Mouse (Mus musculus) MEL (cell line): ENCODE data around the gene Pik3ca.

Source experiments
- CTCF ChIP-seq, 3 experiments: IDR thresholded peaks in 2 of 3; conservative IDR thresholded peaks in 1 of 3; 2 replicates each; pipeline ENCODE4 v1.5.1; 2011 to 2012; ENCODE audit warnings: low read length in 3 of 3, low read depth in 2 of 3, mild to moderate bottlenecking in 2 of 3, improper control_type of control experiment in 1 of 3, inconsistent platforms in 1 of 3, mixed read lengths in 1 of 3, moderate library complexity in 1 of 3; ENCODE audit not compliant: control insufficient read depth in 1 of 3, insufficient read depth in 1 of 3, poor library complexity in 1 of 3, severe bottlenecking in 1 of 3
- POLR2A ChIP-seq, 2 experiments: IDR thresholded peaks; 2 replicates each; pipeline ENCODE4 v1.6.1; 2011 to 2012; ENCODE audit warnings: low read length in 2 of 2, mild to moderate bottlenecking in 2 of 2, control low read depth in 1 of 2, improper control_type of control experiment in 1 of 2, low read depth in 1 of 2, moderate library complexity in 1 of 2; ENCODE audit not compliant: control insufficient read depth in 1 of 2, insufficient read depth in 1 of 2, poor library complexity in 1 of 2
- POLR2AphosphoS2 ChIP-seq: IDR thresholded peaks from 2 replicates; pipeline ENCODE4 v1.6.1; 2011; ENCODE audit warnings: low read length, improper control_type of control experiment
- USF1 ChIP-seq: IDR thresholded peaks from 2 replicates; pipeline ENCODE4 v1.6.1; 2014; ENCODE audit warnings: low read depth, mild to moderate bottlenecking, inconsistent platforms, low read length, improper control_type of control experiment, moderate library complexity

DNA sequence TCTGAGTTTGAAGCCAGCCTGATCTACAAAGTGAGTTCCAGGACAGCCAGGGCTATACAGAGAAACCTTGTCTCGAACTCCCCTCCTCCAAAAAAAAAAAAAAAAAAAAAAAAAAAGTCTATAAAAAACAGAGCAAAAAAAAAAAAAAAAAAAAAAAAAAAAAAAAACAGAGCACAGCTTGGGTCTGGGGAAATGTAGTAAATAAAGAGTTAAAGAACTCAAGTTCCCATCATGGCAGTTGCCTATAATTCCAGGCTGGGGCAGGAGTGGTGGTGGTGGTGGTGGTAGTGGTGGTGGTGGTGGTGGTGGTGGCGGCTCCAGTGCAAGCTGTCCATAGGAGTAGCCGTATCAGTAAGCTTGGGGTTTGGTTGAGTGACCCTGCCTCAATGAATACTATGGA lies 85.6 kb downstream of the Pik3ca start:
- TF ChIP-seq POLR2AphosphoS2 (no peak), POLR2A (IDR thresholded peaks at IDR 0.05; ENCODE audit: control insufficient read depth in 1 of 2, insufficient read depth in 1 of 2, low read depth in 1 of 2, low read length in 2 of 2, poor library complexity in 1 of 2) (no peak), CTCF (IDR thresholded peaks at IDR 0.05 in 2 of 3, conservative IDR thresholded peaks at IDR 0.05 in 1 of 3; ENCODE audit: control insufficient read depth in 1 of 3, insufficient read depth in 1 of 3, low read depth in 2 of 3, low read length in 3 of 3, poor library complexity in 1 of 3, severe bottlenecking in 1 of 3) (no peak), USF1 (no peak)
